Mouse (Mus musculus): ENCODE measurements around the gene Gm49358.

GRCm38 (mm10) chr10:86796073-86796741 is 32.4 kb downstream of the Gm49358 start:
- no peak for TF ChIP-seq CTCF (IDR thresholded peaks at IDR 0.05; ENCODE audit: borderline replicate concordance, insufficient read depth, low read depth, low read length)
- no peak for TF ChIP-seq POLR2A (IDR thresholded peaks at IDR 0.05; ENCODE audit: borderline replicate concordance, insufficient read depth, low read length)
